Mouse (Mus musculus): ENCODE data around the gene Mmp20. TPM values are rescaled to one million over a fixed set of nuclear protein-coding genes. Genes with fewer than 3 reads are reported as not detected.

Mmp20 gene
- total and polyA plus RNA-seq, 3 experiments = not detected

DNA sequence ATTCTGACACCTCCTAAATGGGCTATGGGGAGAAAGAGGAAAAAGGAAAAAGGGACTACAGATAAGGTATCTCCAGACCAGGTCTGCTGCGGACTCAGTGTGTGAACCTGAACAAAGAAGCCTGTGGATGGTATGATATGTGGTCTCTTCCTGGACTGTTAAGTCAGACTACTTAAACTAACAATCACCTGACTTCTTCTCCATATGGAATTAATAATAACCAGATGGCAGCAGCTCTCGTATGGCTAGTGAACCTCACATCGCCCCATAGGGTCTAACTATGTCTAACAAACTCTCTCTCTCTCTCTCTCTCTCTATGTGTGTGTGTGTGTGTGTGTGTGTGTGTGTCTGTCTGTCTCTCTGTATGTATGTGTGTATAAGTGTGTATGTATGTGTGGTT lies 65.9 kb downstream of the Mmp20 start:
- Histone ChIP-seq H3K27ac (ENCODE audit: control insufficient read depth, low read depth, low read length) (no peak overlapping the region), H3K9ac (ENCODE audit: control insufficient read depth, low read depth, low read length, poor library complexity, severe bottlenecking) (no peak overlapping the region), H3K4me3 (ENCODE audit: control insufficient read depth in 1 of 2, insufficient read depth in 1 of 2, low read depth in 2 of 2, low read length in 2 of 2) (no peak overlapping the region), H3K36me3 (ENCODE audit: control insufficient read depth in 1 of 2, insufficient read depth in 2 of 2, low read length in 2 of 2) (no peaks in the 10 kb centered on the region), H3K9me3 (replicated peaks; ENCODE audit: insufficient read depth, low read length) (no peaks in the 10 kb centered on the region), H3K79me2 (ENCODE audit: control insufficient read depth, insufficient read depth, low read length, poor library complexity) (no peaks in the 10 kb centered on the region), H3K4me1 (ENCODE audit: control insufficient read depth in 1 of 2, insufficient read depth in 2 of 2, low read length in 2 of 2) (no peaks in the 10 kb centered on the region), H3K27me3 (ENCODE audit: control insufficient read depth in 1 of 2, insufficient read depth in 2 of 2, low read length in 2 of 2) (peaks cover 2 to 9% of the 10 kb centered on the region in 2 experiments; a peak in 2 of 4 replicates)
- DNase-seq (ENCODE audit: low read depth, low spot score) = no peak
- no peak for TF ChIP-seq NELFE (IDR thresholded peaks at IDR 0.05; ENCODE audit: low read depth, low read length)
- TF ChIP-seq UBTF (IDR thresholded peaks at IDR 0.05; ENCODE audit: borderline replicate concordance, insufficient read depth, low read depth, low read length) = no peak
- TF ChIP-seq CHD2 (IDR thresholded peaks at IDR 0.05; ENCODE audit: low read length) = no peak
- TF ChIP-seq ELF1 (IDR thresholded peaks at IDR 0.05; ENCODE audit: low read depth, low read length) = no peak
- no peak for TF ChIP-seq MAZ (IDR thresholded peaks at IDR 0.05; ENCODE audit: low read depth, low read length)
- TF ChIP-seq NRF1 (IDR thresholded peaks at IDR 0.05; ENCODE audit: insufficient read depth, low read depth, low read length, poor library complexity, severe bottlenecking) = no peak
- TF ChIP-seq MEF2A (IDR thresholded peaks at IDR 0.05; ENCODE audit: extremely low read depth, insufficient replicate concordance, low read depth, low read length, poor library complexity, severe bottlenecking) = no peak
- TF ChIP-seq KAT2A (conservative IDR thresholded peaks at IDR 0.05; ENCODE audit: low read depth, low read length) = no peak
- no peak for TF ChIP-seq BHLHE40 (IDR thresholded peaks at IDR 0.05; ENCODE audit: borderline replicate concordance, low read depth, low read length)
- TF ChIP-seq MAFK (IDR thresholded peaks at IDR 0.05; ENCODE audit: borderline replicate concordance, low read depth, low read length) = no peak
- TF ChIP-seq CHD1 (IDR thresholded peaks at IDR 0.05; ENCODE audit: low read depth, low read length) = no peak
- TF ChIP-seq RAD21 (IDR thresholded peaks at IDR 0.05; ENCODE audit: low read depth, low read length) = no peak

DNA sequence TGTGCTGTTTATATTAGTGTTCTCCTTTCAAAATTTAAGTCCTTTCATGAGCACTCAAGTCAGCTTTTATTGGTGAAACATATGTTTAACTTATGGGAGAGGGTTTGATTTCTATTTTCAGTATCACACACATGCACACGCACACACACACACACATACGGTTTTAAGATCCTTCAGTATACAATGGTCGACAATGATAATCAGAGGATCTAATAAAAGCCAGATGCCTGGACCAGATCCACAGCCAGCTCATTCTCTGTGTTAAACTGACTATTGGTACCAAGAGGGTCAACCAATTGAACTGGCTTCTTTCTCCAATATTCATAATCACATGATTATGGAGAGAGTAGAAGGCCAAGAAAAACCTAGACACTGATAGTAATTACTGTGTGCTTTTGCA lies 67.6 kb downstream of the Mmp20 start:
- H3K9me3 ChIP-seq (replicated peaks; ENCODE audit: insufficient read depth, low read length) = no peaks in the 10 kb centered on the region
- no peaks in the 10 kb centered on the region for H3K4me1 ChIP-seq (ENCODE audit: control insufficient read depth in 1 of 2, insufficient read depth in 2 of 2, low read length in 2 of 2)
- peaks cover 2 to 7% of the 10 kb centered on the region in 2 experiments; a peak in 2 of 4 replicates for H3K27me3 ChIP-seq (ENCODE audit: control insufficient read depth in 1 of 2, insufficient read depth in 2 of 2, low read length in 2 of 2)
- no peak overlapping the region for H3K9ac ChIP-seq (ENCODE audit: control insufficient read depth, low read depth, low read length, poor library complexity, severe bottlenecking)
- no peaks in the 10 kb centered on the region for H3K36me3 ChIP-seq (ENCODE audit: control insufficient read depth in 1 of 2, insufficient read depth in 2 of 2, low read length in 2 of 2)
- no peak overlapping the region for H3K27ac ChIP-seq (ENCODE audit: control insufficient read depth, low read depth, low read length)
- no peak for DNase-seq (ENCODE audit: low read depth, low spot score)
- no peaks in the 10 kb centered on the region for H3K79me2 ChIP-seq (ENCODE audit: control insufficient read depth, insufficient read depth, low read length, poor library complexity)
- TF ChIP-seq CTCF (IDR thresholded peaks at IDR 0.05 in 2 of 3, conservative IDR thresholded peaks at IDR 0.05 in 1 of 3; ENCODE audit: control insufficient read depth in 1 of 3, insufficient read depth in 1 of 3, low read depth in 2 of 3, low read length in 3 of 3, poor library complexity in 1 of 3, severe bottlenecking in 1 of 3) (no peak), ZKSCAN1 (IDR thresholded peaks at IDR 0.05; ENCODE audit: low read depth, low read length) (no peak), JUND (IDR thresholded peaks at IDR 0.05; ENCODE audit: low read depth, low read length) (no peak), USF1 (IDR thresholded peaks at IDR 0.05; ENCODE audit: low read depth, low read length) (no peak), HCFC1 (IDR thresholded peaks at IDR 0.05; ENCODE audit: low read depth, low read length) (no peak), MAX (IDR thresholded peaks at IDR 0.05; ENCODE audit: low read length) (no peak), RAD21 (IDR thresholded peaks at IDR 0.05; ENCODE audit: low read depth, low read length) (no peak), EP300 (IDR thresholded peaks at IDR 0.05; ENCODE audit: low read depth in 1 of 2, low read length in 2 of 2) (no peak), GABPA (IDR thresholded peaks at IDR 0.05; ENCODE audit: low read depth, low read length) (no peak), POLR2AphosphoS5 (IDR thresholded peaks at IDR 0.05; ENCODE audit: borderline replicate concordance, low read depth, low read length) (no peak), MYC (IDR thresholded peaks at IDR 0.05; ENCODE audit: low read depth, low read length) (no peak), RCOR1 (IDR thresholded peaks at IDR 0.05; ENCODE audit: low read depth, low read length) (no peak), SMC3 (IDR thresholded peaks at IDR 0.05; ENCODE audit: low read depth, low read length) (no peak), MAFK (IDR thresholded peaks at IDR 0.05; ENCODE audit: borderline replicate concordance, low read depth, low read length) (no peak)
- H3K4me3 ChIP-seq (ENCODE audit: control insufficient read depth in 1 of 2, insufficient read depth in 1 of 2, low read depth in 2 of 2, low read length in 2 of 2) = no peak overlapping the region

Data from MEL (cell line).